8 mouse cellular contexts compared by ENCODE assay signal in the genomic region with DNA sequence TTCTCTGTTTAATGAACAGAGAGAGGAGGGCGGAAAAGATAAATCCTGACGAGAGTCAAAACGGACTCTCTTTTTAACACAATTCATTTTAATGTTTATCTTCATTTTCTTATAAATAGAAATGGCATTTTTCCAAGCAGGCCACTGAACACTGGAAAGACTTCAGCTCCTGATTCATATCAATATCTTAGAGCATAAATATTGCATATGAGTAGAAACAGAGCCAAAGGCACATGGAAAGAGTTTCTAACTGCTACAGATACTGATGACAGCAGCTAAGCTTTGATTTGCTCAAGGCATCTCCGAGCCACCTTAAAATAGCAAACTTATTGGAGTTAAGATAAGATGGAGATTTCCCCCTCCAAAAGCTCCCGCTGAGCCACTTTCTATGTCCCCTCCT. TPM values are rescaled to one million over a fixed set of nuclear protein-coding genes. Genes with fewer than 3 reads are reported as not detected.
DNase-seq lines count a peak whose midpoint lies in the region; ATAC-seq and TF ChIP-seq lines count a peak whose summit lies in the region.

No protein-coding gene starts in this region.

- peak; percentile 40 for ATAC-seq in lung, embryonic 14.5 days (ENCODE audit: insufficient read depth)
- peak; percentile 1; the same call in 1 of the 2 replicates for ATAC-seq in forebrain, embryonic 12.5 days (ENCODE audit: low FRiP score)
- ATAC-seq in limb, embryonic 13.5 days (ENCODE audit: low FRiP score, low read depth): no peak
- ATAC-seq in CD4-positive, CD25-positive, alpha-beta regulatory T cell, adult 4 months: no peak
- ATAC-seq in frontal cortex, adult (ENCODE audit: low TSS enrichment): no peak

- peak; percentile 74 for DNase-seq in lung, embryonic 14.5 days
- DNase-seq in lung, adult 18-20 months: no peak
- peak; percentile 46 for DNase-seq in retina, embryonic 14.5 days (ENCODE audit: low spot score)
- DNase-seq in adrenal gland, adult 18-20 months (ENCODE audit: low spot score in 2 of 2): no peak

- no peak for TF ChIP-seq CTCF in lung, embryonic 14.5 days (IDR thresholded peaks at IDR 0.05; ENCODE audit: low read depth)

- 3% methylated on average over 5 of the region's 5 CpGs for WGBS in lung, embryonic 14.5 days
- 7% methylated on average over 5 of the region's 5 CpGs for WGBS in forebrain, embryonic 12.5 days
- WGBS in limb, embryonic 13.5 days: 9% methylated on average over 5 of the region's 5 CpGs

- H3K4me2 ChIP-seq in lung, embryonic 14.5 days: peak overlapping the region; percentile 72
- H3K4me2 ChIP-seq in forebrain, embryonic 12.5 days: peak overlapping the region; percentile 65
- peak overlapping the region; percentile 71 for H3K4me2 ChIP-seq in limb, embryonic 13.5 days (replicated peaks)

- peak overlapping the region; percentile 65 for H3K9ac ChIP-seq in lung, embryonic 14.5 days
- H3K9ac ChIP-seq in forebrain, embryonic 12.5 days: peak overlapping the region; percentile 48
- H3K9ac ChIP-seq in limb, embryonic 13.5 days: peak overlapping the region; percentile 67

- peak overlapping the region; percentile 92 for H3K27ac ChIP-seq in lung, embryonic 14.5 days (ENCODE audit: low read depth)
- peak overlapping the region; percentile 78 for H3K27ac ChIP-seq in forebrain, embryonic 12.5 days
- H3K27ac ChIP-seq in limb, embryonic 13.5 days: 0 out of 2 replicates have a peak overlapping the region, but pooled peaks have one; percentile 73

- peaks cover 8% of the 10 kb centered on the region; the same call in 1 of the 2 replicates for H3K4me1 ChIP-seq in lung, embryonic 14.5 days (ENCODE audit: insufficient read depth)
- peaks cover 15% of the 10 kb centered on the region for H3K4me1 ChIP-seq in forebrain, embryonic 12.5 days
- peaks cover 16% of the 10 kb centered on the region for H3K4me1 ChIP-seq in limb, embryonic 13.5 days

- no peaks in the 10 kb centered on the region for H3K27me3 ChIP-seq in lung, embryonic 14.5 days (ENCODE audit: insufficient read depth, low read length)
- H3K27me3 ChIP-seq in forebrain, embryonic 12.5 days: peaks cover 4% of the 10 kb centered on the region; the same call in 1 of the 2 replicates
- H3K27me3 ChIP-seq in limb, embryonic 13.5 days: 0 out of 2 replicates have a peak, but pooled peaks cover 4% of the 10 kb centered on the region

- no peaks in the 10 kb centered on the region for H3K9me3 ChIP-seq in lung, embryonic 14.5 days (ENCODE audit: low read depth, low read length)
- no peaks in the 10 kb centered on the region for H3K9me3 ChIP-seq in forebrain, embryonic 12.5 days
- no peaks in the 10 kb centered on the region for H3K9me3 ChIP-seq in limb, embryonic 13.5 days

- H3K4me3 ChIP-seq in lung, embryonic 14.5 days (ENCODE audit: low read depth, low read length): peak overlapping the region; percentile 53
- peak overlapping the region; percentile 43 for H3K4me3 ChIP-seq in forebrain, embryonic 12.5 days (replicated peaks)
- peak overlapping the region; percentile 61 for H3K4me3 ChIP-seq in limb, embryonic 13.5 days

- no peaks in the 10 kb centered on the region for H3K36me3 ChIP-seq in lung, embryonic 14.5 days (ENCODE audit: insufficient read depth)
- no peaks in the 10 kb centered on the region for H3K36me3 ChIP-seq in forebrain, embryonic 12.5 days (replicated peaks)
- H3K36me3 ChIP-seq in limb, embryonic 13.5 days: no peaks in the 10 kb centered on the region

RNA-seq across cellular contexts. Expression of a gene that starts 14.3 kb away (rescaled TPM):
- 3.2 and 5.2 TPM in 2 replicates for polyA plus RNA-seq in lung, embryonic 14.5 days (2014; fragmentation: Nextera tagmentation; extraction: Ambion mirVana)
- 4.5 and 5.5 TPM in 2 replicates for polyA plus RNA-seq in forebrain, embryonic 12.5 days (2016; fragmentation: Nextera tagmentation; extraction: Ambion mirVana)
- 2.6 and 3.4 TPM in 2 replicates for polyA plus RNA-seq in limb, embryonic 13.5 days (2015; fragmentation: Nextera tagmentation; extraction: Ambion mirVana)
- 10 to 100 TPM; 15.8 to 64.3 TPM for total RNA-seq in adrenal gland, adult 18-20 months (2021)
- polyA plus RNA-seq in CD4-positive, CD25-positive, alpha-beta regulatory T cell, adult 4 months (2017; shearing (Covaris generic)): under 1 TPM in 1 of 2 experiments, not detected in 1; 0.46 TPM

Comparison
In these comparisons a context has a peak if more than half of its experiments do, and no peak if none do; other contexts are left out.
1. DNase-seq: peak in lung, embryonic 14.5 days (single experiment) and retina, embryonic 14.5 days (single experiment); none in lung, adult 18-20 months (0 of 2) and adrenal gland, adult 18-20 months (0 of 2).
2. ATAC-seq: peak in lung, embryonic 14.5 days (single experiment) and forebrain, embryonic 12.5 days (single experiment); none in limb, embryonic 13.5 days (single experiment), CD4-positive, CD25-positive, alpha-beta regulatory T cell, adult 4 months (single experiment) and frontal cortex, adult (single experiment).
3. Peak in every context shown above with its lines, with median percentiles within 50 percentile points of each other: H3K27ac ChIP-seq, H3K4me2 ChIP-seq, H3K4me3 ChIP-seq and H3K9ac ChIP-seq.